Mouse (Mus musculus) neural tube, embryonic 14.5 days (tissue): Measurements from ENCODE around the gene L3mbtl1. TPM values are rescaled to one million over a fixed set of nuclear protein-coding genes. Genes with fewer than 3 reads are reported as not detected.
"Not testable (repeated sequence)": the region's sequence is repeated elsewhere in the genome, so short reads cannot be mapped to it uniquely, and the experiment has no call there.

Experiments
- ATAC-seq: fragments of 200-750 bp; cut with Nextera tagmentation; 2 replicates; pipeline ENCODE4 v1.8.0; 2017; ENCODE audit warnings: low read depth, mild to moderate bottlenecking, moderate TSS enrichment, moderate library complexity
- H3K27ac ChIP-seq: fragments of 300-500 bp; sonication (generic); 2 replicates; pipeline ENCODE4 v1.5.1; 2014; ENCODE audit warnings: low read depth, mild to moderate bottlenecking, control low read depth, low read length, moderate library complexity, mixed read lengths
- H3K27me3 ChIP-seq: fragments of 300-500 bp; sonication (generic); 2 replicates; pipeline ENCODE4 v1.6.1; 2014; ENCODE audit warnings: low read length; ENCODE audit not compliant: control insufficient read depth, insufficient read depth
- H3K36me3 ChIP-seq: fragments of 300-500 bp; sonication (generic); 2 replicates; pipeline ENCODE4 v1.6.1; 2014; ENCODE audit warnings: low read length, mixed read lengths; ENCODE audit not compliant: control insufficient read depth, insufficient read depth
- H3K4me1 ChIP-seq: fragments of 300-500 bp; sonication (generic); 2 replicates; pipeline ENCODE4 v1.6.1; 2014; ENCODE audit warnings: low read length; ENCODE audit not compliant: control insufficient read depth, insufficient read depth
- H3K4me2 ChIP-seq: fragments of 300-500 bp; sonication (generic); 2 replicates; pipeline ENCODE4 v1.6.1; 2014; ENCODE audit warnings: mild to moderate bottlenecking, low read depth, low read length, control low read depth
- H3K4me3 ChIP-seq: fragments of 300-500 bp; sonication (generic); 2 replicates; pipeline ENCODE4 v1.5.1; 2014; ENCODE audit warnings: low read depth, low read length, control low read depth, mixed read lengths
- H3K9ac ChIP-seq: fragments of 300-500 bp; sonication (generic); replicated peaks from 2 replicates; pipeline ENCODE4 v1.6.1; 2014; ENCODE audit warnings: low read depth, mild to moderate bottlenecking, control low read depth, low read length, mixed read lengths
- H3K9me3 ChIP-seq: fragments of 300-500 bp; sonication (generic); 2 replicates; pipeline ENCODE4 v1.6.1; 2016; ENCODE audit warnings: low read length; ENCODE audit not compliant: control insufficient read depth
- WGBS: fragments of 180-500 bp; shearing (Covaris S2); extraction: QIAGEN DNeasy Blood & Tissue Kit; methylation state at CpG from one replicate; pipeline ENCODE4 v1.1.7; 2014; 5-methylcytosine and 5-hydroxymethylcytosine counted together
- polyA plus RNA-seq: library from polyadenylated mRNA; unstranded; fragments of >200 nt; fragmentation: Nextera tagmentation; extraction: Ambion mirVana; gene quantifications from 2 replicates; pipeline ENCODE4 v1.2.1, GENCODE M21; 2014

Gene L3mbtl1
- polyA plus RNA-seq: 3.2 and 4.0 TPM in 2 replicates

GRCm38 (mm10) chr2:162943148-162943846 lies at the start of gene L3mbtl1:
Gene L3mbtl1 (plus strand): TSS chr2:162943472.
- peak within 1 kb of the TSS; percentile 91 for H3K4me2 ChIP-seq
- peak within 1 kb of the TSS; percentile 50 for H3K9ac ChIP-seq
- peak; percentile 88 for ATAC-seq
- H3K36me3 ChIP-seq: peaks cover 24% of the 10 kb centered on the region
- WGBS: 1% methylated on average over 40 of the region's 40 CpGs
- peaks cover 4% of the 10 kb centered on the region; the same call in 1 of the 2 replicates for H3K4me1 ChIP-seq
- no peaks in the 10 kb centered on the region for H3K27me3 ChIP-seq
- H3K9me3 ChIP-seq: no peaks in the 10 kb centered on the region
- peak within 1 kb of the TSS; percentile 56 for H3K4me3 ChIP-seq
- H3K27ac ChIP-seq: 0 out of 2 replicates have a peak within 1 kb of the TSS, but pooled peaks have one; percentile 22

DNA sequence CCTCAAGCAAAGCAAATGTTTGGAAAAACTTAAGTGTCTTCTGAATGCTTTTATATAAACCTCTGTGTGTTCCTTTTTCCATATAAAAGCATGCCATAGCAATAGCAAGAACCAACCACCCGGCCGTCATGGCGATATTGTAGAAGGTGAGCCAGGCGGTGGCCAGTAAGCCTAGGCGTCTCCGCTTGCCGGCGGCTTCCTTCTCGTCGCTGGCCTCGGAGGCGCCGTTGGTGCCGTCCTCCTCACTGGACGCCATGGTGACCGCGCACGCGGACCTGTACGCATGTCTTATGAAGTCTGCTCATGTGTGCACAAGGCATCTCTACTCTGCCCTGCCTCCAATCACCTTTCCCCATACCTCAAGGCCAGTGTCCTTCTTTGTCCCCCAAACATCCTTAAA lies 44.0 kb upstream of the L3mbtl1 start:
- not testable (repeated sequence) for H3K36me3 ChIP-seq, H3K27ac ChIP-seq, H3K4me3 ChIP-seq, H3K27me3 ChIP-seq, H3K9me3 ChIP-seq, H3K4me1 ChIP-seq, H3K9ac ChIP-seq, H3K4me2 ChIP-seq, ATAC-seq
- 96% methylated on average over 17 of the region's 20 CpGs for WGBS

- no peak overlapping the region for H3K27ac ChIP-seq
- no peak overlapping the region for H3K9ac ChIP-seq
- H3K36me3 ChIP-seq: no peaks in the 10 kb centered on the region
- no peak overlapping the region for H3K4me3 ChIP-seq
- H3K27me3 ChIP-seq: no peaks in the 10 kb centered on the region
- 68% methylated on average over 12 of the region's 12 CpGs for WGBS
- H3K4me1 ChIP-seq: peaks cover 10% of the 10 kb centered on the region; the same call in 1 of the 2 replicates
- no peak overlapping the region for H3K4me2 ChIP-seq
- ATAC-seq: no peak
- H3K9me3 ChIP-seq: no peaks in the 10 kb centered on the region
Observed at GRCm38 (mm10) chr2:162899880-162900589, 43.2 kb upstream of the L3mbtl1 start.

GRCm38 (mm10) chr2:162900590-162900916 lies 42.7 kb upstream of the L3mbtl1 start:
- WGBS: 11% methylated on average over 2 of the region's 2 CpGs
- no peaks in the 10 kb centered on the region for H3K9me3 ChIP-seq
- H3K9ac ChIP-seq: no peak overlapping the region
- H3K4me3 ChIP-seq: no peak overlapping the region
- H3K4me1 ChIP-seq: peaks cover 10% of the 10 kb centered on the region; the same call in 1 of the 2 replicates
- no peaks in the 10 kb centered on the region for H3K27me3 ChIP-seq
- no peak overlapping the region for H3K27ac ChIP-seq
- no peak for ATAC-seq
- H3K36me3 ChIP-seq: no peaks in the 10 kb centered on the region
- H3K4me2 ChIP-seq: no peak overlapping the region

GRCm38 (mm10) chr2:162905902-162906301 lies 37.4 kb upstream of the L3mbtl1 start:
- H3K9ac ChIP-seq: no peak overlapping the region
- no peak overlapping the region for H3K4me3 ChIP-seq
- no peak overlapping the region for H3K27ac ChIP-seq
- H3K9me3 ChIP-seq: no peaks in the 10 kb centered on the region
- no peaks in the 10 kb centered on the region for H3K27me3 ChIP-seq
- no peak overlapping the region for H3K4me2 ChIP-seq
- no peaks in the 10 kb centered on the region for H3K4me1 ChIP-seq
- H3K36me3 ChIP-seq: no peaks in the 10 kb centered on the region
- WGBS: 77% methylated on average over 4 of the region's 4 CpGs
- no peak for ATAC-seq

- Histone ChIP-seq H3K9ac (no peak overlapping the region), H3K36me3 (no peaks in the 10 kb centered on the region), H3K4me2 (no peak overlapping the region), H3K9me3 (no peaks in the 10 kb centered on the region), H3K27ac (no peak overlapping the region), H3K27me3 (no peaks in the 10 kb centered on the region), H3K4me1 (no peaks in the 10 kb centered on the region), H3K4me3 (no peak overlapping the region)
- WGBS: 48% methylated on average over 16 of the region's 16 CpGs
- ATAC-seq: no peak
Observed at GRCm38 (mm10) chr2:162908052-162908491, 35.2 kb upstream of the L3mbtl1 start.

GRCm38 (mm10) chr2:162914040-162914439 lies 29.2 kb upstream of the L3mbtl1 start:
- no peak overlapping the region for H3K9ac ChIP-seq
- no peaks in the 10 kb centered on the region for H3K4me1 ChIP-seq
- no peaks in the 10 kb centered on the region for H3K9me3 ChIP-seq
- H3K27me3 ChIP-seq: no peaks in the 10 kb centered on the region
- no peaks in the 10 kb centered on the region for H3K36me3 ChIP-seq
- H3K4me2 ChIP-seq: no peak overlapping the region
- WGBS: 80% methylated on average over 3 of the region's 3 CpGs
- no peak overlapping the region for H3K4me3 ChIP-seq
- ATAC-seq: no peak
- H3K27ac ChIP-seq: no peak overlapping the region

- no peak overlapping the region for H3K4me2 ChIP-seq
- ATAC-seq: no peak
- H3K27ac ChIP-seq: no peak overlapping the region
- H3K27me3 ChIP-seq: no peaks in the 10 kb centered on the region
- no peak overlapping the region for H3K4me3 ChIP-seq
- H3K36me3 ChIP-seq: no peaks in the 10 kb centered on the region
- H3K9ac ChIP-seq: no peak overlapping the region
- H3K4me1 ChIP-seq: no peaks in the 10 kb centered on the region
- 46% methylated on average over 2 of the region's 2 CpGs for WGBS
- H3K9me3 ChIP-seq: no peaks in the 10 kb centered on the region
Observed at GRCm38 (mm10) chr2:162914519-162914918, 28.8 kb upstream of the L3mbtl1 start.

DNA sequence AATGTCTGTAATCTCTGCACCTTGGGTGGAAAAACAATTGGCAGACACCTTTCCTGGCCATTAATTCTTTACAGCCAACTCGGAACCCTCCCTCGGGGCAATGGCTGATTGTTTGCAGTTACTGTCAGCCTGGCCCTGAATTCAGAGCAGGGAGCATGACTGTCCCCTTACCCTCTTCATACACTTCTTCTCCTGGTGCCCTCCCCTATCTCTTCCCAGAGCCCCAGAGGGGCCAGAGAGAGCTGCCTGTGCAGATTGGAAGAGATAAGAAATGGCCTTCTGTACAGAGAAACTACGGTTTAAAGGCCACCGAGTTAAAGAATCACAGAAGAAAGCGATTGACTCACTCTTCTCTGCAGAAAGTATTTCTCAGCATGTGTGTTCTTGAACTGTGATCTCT lies 23.3 kb upstream of the L3mbtl1 start:
- Histone ChIP-seq H3K27me3 (no peaks in the 10 kb centered on the region), H3K9ac (no peak overlapping the region), H3K9me3 (no peaks in the 10 kb centered on the region), H3K4me2 (no peak overlapping the region), H3K36me3 (no peaks in the 10 kb centered on the region), H3K4me1 (no peaks in the 10 kb centered on the region), H3K4me3 (no peak overlapping the region), H3K27ac (no peak overlapping the region)
- WGBS: 61% methylated on average over 5 of the region's 5 CpGs
- ATAC-seq: no peak
